Mouse (Mus musculus) C2C12 (cell line): ENCODE results near the gene Gm45837.

Experiments used
- CEBPB ChIP-seq: IDR thresholded peaks from one replicate; pipeline ENCODE4 v1.6.1; 2011; ENCODE audit warnings: low read depth, mild to moderate bottlenecking, control low read depth, moderate library complexity
- CTCF ChIP-seq: IDR thresholded peaks from one replicate; pipeline ENCODE4 v1.5.1; 2011; ENCODE audit not compliant: control insufficient read depth, insufficient read depth, insufficient read length
- MAX ChIP-seq: IDR thresholded peaks from one replicate; pipeline ENCODE4 v1.6.1; 2011; ENCODE audit warnings: mild to moderate bottlenecking, control low read depth
- MYOG ChIP-seq: IDR thresholded peaks from one replicate; pipeline ENCODE4 v1.6.1; 2011; ENCODE audit not compliant: control insufficient read depth, insufficient read length; ENCODE audit errors: extremely low read depth
- USF1 ChIP-seq: IDR thresholded peaks from one replicate; pipeline ENCODE4 v1.6.1; 2011; ENCODE audit warnings: low read depth, mild to moderate bottlenecking, control low read depth, moderate library complexity

DNA sequence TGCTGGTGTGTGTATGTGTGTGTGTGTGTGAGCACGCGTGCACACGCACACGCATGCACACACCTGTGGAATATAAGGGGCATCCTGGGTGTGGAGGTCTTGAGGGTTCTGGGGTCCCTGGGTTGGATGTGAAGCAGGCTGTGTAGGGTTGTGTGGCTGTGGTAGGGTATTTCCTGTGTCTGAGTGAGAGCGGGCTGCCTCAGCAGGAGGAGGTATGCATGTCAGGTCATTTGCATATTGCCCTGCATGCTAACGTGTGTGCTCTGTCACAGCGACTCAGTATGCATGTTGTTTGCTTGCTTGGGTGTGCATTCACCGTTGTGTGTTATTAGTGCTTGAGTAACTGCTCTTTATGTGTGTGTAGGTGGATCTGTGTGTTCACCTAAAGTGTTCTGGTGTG lies 12.0 kb downstream of the Gm45837 start:
- TF ChIP-seq CTCF: no peak
- TF ChIP-seq USF1: no peak
- TF ChIP-seq MYOG: no peak
- TF ChIP-seq MAX: no peak
- TF ChIP-seq CEBPB: no peak
